Mouse (Mus musculus) hindbrain, postnatal 0 days (tissue): ENCODE results near the gene 3110082I17Rik. TPM values are rescaled to one million over a fixed set of nuclear protein-coding genes. Genes with fewer than 3 reads are reported as not detected.

Experiments
- ATAC-seq: fragments of 200-750 bp; cut with Nextera tagmentation; 2 replicates; pipeline ENCODE4 v1.8.0; 2017; ENCODE audit warnings: mild to moderate bottlenecking, moderate TSS enrichment, moderate library complexity
- DNase-seq: peaks from one replicate; pipeline ENCODE4 v3.0.0-alpha.2; 2015; ENCODE audit warnings: low spot score
- H3K27ac ChIP-seq: fragments of 300-500 bp; sonication (generic); 2 replicates; pipeline ENCODE4 v1.5.1; 2014; ENCODE audit warnings: mild to moderate bottlenecking
- H3K27me3 ChIP-seq: fragments of 300-500 bp; sonication (generic); 2 replicates; pipeline ENCODE4 v1.6.1; 2014; ENCODE audit warnings: low read length, mixed read lengths; ENCODE audit not compliant: insufficient read depth
- H3K36me3 ChIP-seq: fragments of 300-500 bp; sonication (generic); 2 replicates; pipeline ENCODE4 v1.6.1; 2014; ENCODE audit warnings: low read length, mixed read lengths; ENCODE audit not compliant: insufficient read depth
- H3K4me1 ChIP-seq: fragments of 300-500 bp; sonication (generic); 2 replicates; pipeline ENCODE4 v1.6.1; 2014; ENCODE audit warnings: antibody characterized with exemption, low read length, mixed read lengths; ENCODE audit not compliant: insufficient read depth
- H3K4me2 ChIP-seq: fragments of 300-500 bp; sonication (generic); 2 replicates; pipeline ENCODE4 v1.6.1; 2014; ENCODE audit warnings: low read depth, mild to moderate bottlenecking, low read length, moderate library complexity, mixed read lengths
- H3K4me3 ChIP-seq: fragments of 300-500 bp; sonication (generic); 2 replicates; pipeline ENCODE4 v1.5.1; 2014; ENCODE audit warnings: low read length
- H3K9ac ChIP-seq: fragments of 300-500 bp; sonication (generic); replicated peaks from 2 replicates; pipeline ENCODE4 v1.6.1; 2014; ENCODE audit warnings: mild to moderate bottlenecking, low read length, moderate library complexity, mixed read lengths
- H3K9me3 ChIP-seq: fragments of 300-500 bp; sonication (generic); 2 replicates; pipeline ENCODE4 v1.6.1; 2016; ENCODE audit warnings: low read length, mixed read lengths
- CTCF ChIP-seq: IDR thresholded peaks from 2 replicates; pipeline ENCODE4 v1.5.1; 2016; ENCODE audit warnings: antibody characterized with exemption, control low read depth, low read depth
- WGBS: fragments of 180-500 bp; shearing (Covaris S2); extraction: QIAGEN DNeasy Blood & Tissue Kit; methylation state at CpG from one replicate; pipeline ENCODE4 v1.1.7; 2014; 5-methylcytosine and 5-hydroxymethylcytosine counted together
- polyA plus RNA-seq: library from polyadenylated mRNA; unstranded; fragments of >200 nt; fragmentation: Nextera tagmentation; extraction: Ambion mirVana; gene quantifications from 2 replicates; pipeline ENCODE4 v1.2.1, GENCODE M21; 2015
- total RNA-seq: library from RNA; depleted of rRNA; stranded (reverse); fragments of >200 nt; gene quantifications from 2 replicates; pipeline ENCODE4 v1.2.3, GENCODE M21; 2014

Gene 3110082I17Rik
- total and polyA plus RNA-seq, 2 experiments from 2014 or later = 12.8 to 17.1 TPM

- H3K4me1 ChIP-seq = peaks cover 3% of the 10 kb centered on the region; the same call in 1 of the 2 replicates
- ATAC-seq (no peak), DNase-seq (no peak)
- no peak overlapping the region for H3K27ac ChIP-seq
- no peak overlapping the region for H3K4me3 ChIP-seq
- no peak overlapping the region for H3K4me2 ChIP-seq
- 89% methylated on average over 10 of the region's 10 CpGs for WGBS
- H3K9me3 ChIP-seq = no peaks in the 10 kb centered on the region
- TF ChIP-seq CTCF = no peak
- no peak overlapping the region for H3K9ac ChIP-seq
- peaks cover 44% of the 10 kb centered on the region for H3K36me3 ChIP-seq
- no peaks in the 10 kb centered on the region for H3K27me3 ChIP-seq
Observed at GRCm38 (mm10) chr5:139480406-139480805, 20.1 kb upstream of the 3110082I17Rik start.

- Histone ChIP-seq H3K27me3 (no peaks in the 10 kb centered on the region), H3K4me1 (peaks cover 3% of the 10 kb centered on the region; the same call in 1 of the 2 replicates), H3K27ac (no peak overlapping the region), H3K4me3 (no peak overlapping the region), H3K9ac (no peak overlapping the region), H3K4me2 (no peak overlapping the region), H3K36me3 (peaks cover 56% of the 10 kb centered on the region), H3K9me3 (no peaks in the 10 kb centered on the region)
- 89% methylated on average over 8 of the region's 8 CpGs for WGBS
- TF ChIP-seq CTCF = no peak
- DNase-seq = no peak
- ATAC-seq = no peak
Observed at GRCm38 (mm10) chr5:139479088-139479487, 18.8 kb upstream of the 3110082I17Rik start.

- no peaks in the 10 kb centered on the region for H3K9me3 ChIP-seq
- H3K4me3 ChIP-seq = no peak overlapping the region
- no peak overlapping the region for H3K4me2 ChIP-seq
- no peak overlapping the region for H3K27ac ChIP-seq
- WGBS = 44% methylated on average over 9 of the region's 9 CpGs
- H3K36me3 ChIP-seq = peaks cover 70% of the 10 kb centered on the region
- DNase-seq (peak; percentile 12), ATAC-seq (peak; percentile 35; the same call in 1 of the 2 replicates)
- no peaks in the 10 kb centered on the region for H3K27me3 ChIP-seq
- peak; percentile 33 for TF ChIP-seq CTCF
- H3K4me1 ChIP-seq = no peaks in the 10 kb centered on the region
- H3K9ac ChIP-seq = no peak overlapping the region
Observed at GRCm38 (mm10) chr5:139474741-139475140, 14.4 kb upstream of the 3110082I17Rik start.

GRCm38 (mm10) chr5:139467998-139468397, 7.7 kb upstream of the 3110082I17Rik start:
- Histone ChIP-seq H3K4me3 (no peak overlapping the region), H3K4me1 (no peaks in the 10 kb centered on the region), H3K36me3 (peaks cover 16% of the 10 kb centered on the region), H3K9ac (no peak overlapping the region), H3K9me3 (no peaks in the 10 kb centered on the region), H3K4me2 (no peak overlapping the region), H3K27ac (no peak overlapping the region), H3K27me3 (no peaks in the 10 kb centered on the region)
- DNase-seq (peak; percentile 76), ATAC-seq (0 out of 2 replicates have a peak, but pooled peaks have one; percentile 59)
- WGBS = 46% methylated on average over 5 of the region's 5 CpGs
- peak; percentile 79 for TF ChIP-seq CTCF

- Histone ChIP-seq H3K4me2 (no peak overlapping the region), H3K9ac (no peak overlapping the region), H3K9me3 (no peaks in the 10 kb centered on the region), H3K36me3 (peaks cover 5% of the 10 kb centered on the region; the same call in 1 of the 2 replicates), H3K27ac (no peak overlapping the region), H3K4me1 (no peaks in the 10 kb centered on the region), H3K4me3 (no peak overlapping the region), H3K27me3 (no peaks in the 10 kb centered on the region)
- DNase-seq (no peak), ATAC-seq (no peak)
- no peak for TF ChIP-seq CTCF
- 77% methylated on average over 4 of the region's 4 CpGs for WGBS
Observed at GRCm38 (mm10) chr5:139466801-139467200, 6.5 kb upstream of the 3110082I17Rik start.

- H3K27ac ChIP-seq = no peak overlapping the region
- H3K9me3 ChIP-seq = no peaks in the 10 kb centered on the region
- DNase-seq (no peak), ATAC-seq (no peak)
- TF ChIP-seq CTCF = no peak
- WGBS = 85% methylated on average over 2 of the region's 2 CpGs
- H3K4me1 ChIP-seq = no peaks in the 10 kb centered on the region
- H3K9ac ChIP-seq = no peak overlapping the region
- no peaks in the 10 kb centered on the region for H3K27me3 ChIP-seq
- H3K4me2 ChIP-seq = no peak overlapping the region
- H3K36me3 ChIP-seq = 0 out of 2 replicates have a peak, but pooled peaks cover under 1% of the 10 kb centered on the region
- no peak overlapping the region for H3K4me3 ChIP-seq
Observed at GRCm38 (mm10) chr5:139466373-139466772, 6.0 kb upstream of the 3110082I17Rik start.

- no peaks in the 10 kb centered on the region for H3K9me3 ChIP-seq
- no peaks in the 10 kb centered on the region for H3K27me3 ChIP-seq
- WGBS = 68% methylated on average over 4 of the region's 4 CpGs
- no peaks in the 10 kb centered on the region for H3K4me1 ChIP-seq
- DNase-seq (no peak), ATAC-seq (no peak)
- no peak overlapping the region for H3K4me3 ChIP-seq
- no peak for TF ChIP-seq CTCF
- no peak overlapping the region for H3K4me2 ChIP-seq
- no peak overlapping the region for H3K9ac ChIP-seq
- H3K27ac ChIP-seq = no peak overlapping the region
- no peaks in the 10 kb centered on the region for H3K36me3 ChIP-seq
Observed at GRCm38 (mm10) chr5:139464874-139465273, 4.5 kb upstream of the 3110082I17Rik start.
